Comparison of ENCODE assay signal across 8 mouse cellular contexts in the genomic region with DNA sequence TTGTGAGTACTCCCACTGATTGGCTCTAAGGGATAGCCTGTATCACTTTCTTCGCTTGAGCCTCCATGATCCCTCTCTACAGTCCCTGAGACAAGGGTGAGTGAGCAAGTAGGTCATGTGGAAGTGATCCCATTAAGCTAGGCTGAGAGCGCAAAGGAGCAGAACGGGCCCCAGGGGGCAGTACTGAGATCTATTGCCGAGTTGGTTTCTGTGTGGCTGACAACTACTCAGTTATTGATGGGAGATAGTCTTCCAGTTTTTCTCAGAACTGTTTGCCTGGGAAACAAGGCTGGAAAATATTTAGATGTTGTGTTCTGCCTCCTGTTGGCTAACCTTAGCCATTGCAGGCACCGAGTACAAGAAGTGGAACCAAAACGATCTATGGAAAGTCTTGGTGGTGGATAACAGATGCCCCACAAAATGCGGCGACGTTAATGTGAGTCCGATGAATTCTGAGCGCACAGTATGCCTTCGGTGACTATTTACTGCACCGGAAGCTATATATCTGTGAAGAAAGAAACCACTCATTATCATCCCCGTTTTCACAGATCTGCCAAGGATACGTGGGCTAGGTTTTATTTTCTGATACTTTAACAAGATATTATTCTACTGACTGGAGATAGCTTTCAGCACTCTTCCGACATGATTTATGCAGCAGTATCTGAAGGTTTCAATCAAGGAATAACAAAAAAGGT. TPM values are rescaled to one million over a fixed set of nuclear protein-coding genes. Genes with fewer than 3 reads are reported as not detected.
A peak's percentile ranks its signal among the peaks of the same experiment; 100 is the strongest.
DNase-seq lines count a peak whose midpoint lies in the region; ATAC-seq and TF ChIP-seq lines count a peak whose summit lies in the region.

No protein-coding gene starts in this region.

- no peak for TF ChIP-seq POLR2A in CH12.LX (IDR thresholded peaks at IDR 0.05; ENCODE audit: low read depth, low read length)

- no peak for ATAC-seq in forebrain, embryonic 14.5 days
- ATAC-seq in lung, embryonic 14.5 days (ENCODE audit: insufficient read depth) = no peak

- TF ChIP-seq CTCF in CH12.LX (conservative IDR thresholded peaks at IDR 0.05 in 1 of 2, IDR thresholded peaks at IDR 0.05 in 1 of 2; ENCODE audit: low read depth in 2 of 2, low read length in 2 of 2) = peak; percentile 22 to 75
- peak; percentile 49 for TF ChIP-seq CTCF in lung, embryonic 14.5 days (IDR thresholded peaks at IDR 0.05; ENCODE audit: low read depth)

- no peak for TF ChIP-seq EP300 in CH12.LX (IDR thresholded peaks at IDR 0.05; ENCODE audit: low read length)

- no peaks in the 10 kb centered on the region for H3K27me3 ChIP-seq in CH12.LX (replicated peaks)
- H3K27me3 ChIP-seq in forebrain, embryonic 14.5 days (replicated peaks; ENCODE audit: control insufficient read depth, insufficient read depth, low read length) = no peaks in the 10 kb centered on the region
- no peaks in the 10 kb centered on the region for H3K27me3 ChIP-seq in lung, embryonic 14.5 days (ENCODE audit: insufficient read depth, low read length)

- no peak overlapping the region for H3K9ac ChIP-seq in CH12.LX (ENCODE audit: insufficient read depth, low read depth)
- H3K9ac ChIP-seq in forebrain, embryonic 14.5 days (ENCODE audit: low read length) = no peak overlapping the region
- H3K9ac ChIP-seq in lung, embryonic 14.5 days = no peak overlapping the region

- no peaks in the 10 kb centered on the region for H3K79me2 ChIP-seq in CH12.LX (replicated peaks; ENCODE audit: control insufficient read depth, extremely low read depth, insufficient read depth, poor library complexity, severe bottlenecking)

- in situ Hi-C loops in CH12.LX (cut with MboI; ENCODE audit: low pct_ligation_motif_present, low pct_unique_long_range_greater_than_20kb, low sequenced_read_pairs) = no loop called here

- no peak overlapping the region for H3K27ac ChIP-seq in CH12.LX (ENCODE audit: insufficient read depth, low read depth)
- H3K27ac ChIP-seq in forebrain, embryonic 14.5 days (ENCODE audit: low read depth, low read length) = no peak overlapping the region
- H3K27ac ChIP-seq in lung, embryonic 14.5 days (ENCODE audit: low read depth) = no peak overlapping the region

- no peaks in the 10 kb centered on the region for H3K36me3 ChIP-seq in CH12.LX (replicated peaks in 1 of 2; ENCODE audit: control insufficient read depth in 1 of 2, insufficient read depth in 1 of 2, low read length in 1 of 2)
- H3K36me3 ChIP-seq in forebrain, embryonic 14.5 days (ENCODE audit: control insufficient read depth, insufficient read depth, low read length) = no peaks in the 10 kb centered on the region
- H3K36me3 ChIP-seq in lung, embryonic 14.5 days (ENCODE audit: insufficient read depth) = no peaks in the 10 kb centered on the region

- peak; percentile 32 for TF ChIP-seq RAD21 in CH12.LX (IDR thresholded peaks at IDR 0.05; ENCODE audit: low read depth, low read length)

- WGBS in forebrain, embryonic 14.5 days = 73% methylated on average over 16 of the region's 16 CpGs
- 78% methylated on average over 16 of the region's 16 CpGs for WGBS in lung, embryonic 14.5 days

- peak overlapping the region; percentile 5 to 14 (median 14) for H3K4me3 ChIP-seq in CH12.LX (replicated peaks in 1 of 3; ENCODE audit: low read depth in 2 of 3, low read length in 2 of 3, poor library complexity in 1 of 3)
- H3K4me3 ChIP-seq in forebrain, embryonic 14.5 days (ENCODE audit: low read depth, low read length) = no peak overlapping the region
- no peak overlapping the region for H3K4me3 ChIP-seq in lung, embryonic 14.5 days (ENCODE audit: low read depth, low read length)

- H3K4me2 ChIP-seq in CH12.LX (ENCODE audit: insufficient read depth, low read depth, poor library complexity, severe bottlenecking) = peak overlapping the region; percentile 64
- H3K4me2 ChIP-seq in forebrain, embryonic 14.5 days (ENCODE audit: low read length) = no peak overlapping the region
- no peak overlapping the region for H3K4me2 ChIP-seq in lung, embryonic 14.5 days

- dilution Hi-C loops in CH12.LX (cut with MboI; ENCODE audit: extremely low pct_ligation_motif_present, extremely low pct_unique_long_range_greater_than_20kb, low sequenced_read_pairs) = no loop called here

- H3K9me3 ChIP-seq in CH12.LX (replicated peaks; ENCODE audit: low read length) = no peaks in the 10 kb centered on the region
- H3K9me3 ChIP-seq in forebrain, embryonic 14.5 days (replicated peaks; ENCODE audit: control insufficient read depth, low read length) = no peaks in the 10 kb centered on the region
- no peaks in the 10 kb centered on the region for H3K9me3 ChIP-seq in lung, embryonic 14.5 days (ENCODE audit: low read depth, low read length)

- peak; percentile 74 for DNase-seq in A20 (ENCODE audit: low read depth, low spot score)
- DNase-seq in CH12.LX (ENCODE audit: extremely low read depth) = peak; percentile 57
- DNase-seq in cerebellum, adult 11-12 months = peak; percentile 45
- peak; percentile 33 for DNase-seq in forebrain, embryonic 14.5 days (ENCODE audit: low spot score)
- DNase-seq in kidney, postnatal 14 days = peak; percentile 59
- DNase-seq in lung, embryonic 14.5 days = peak; percentile 47
- peak; percentile 29 for DNase-seq in spleen, adult 12 weeks (ENCODE audit: low spot score)
- no peak for DNase-seq in adipocyte (ENCODE audit: low spot score)

- peaks cover 0 to 13% of the 10 kb centered on the region in 2 experiments; a peak in 2 of 4 replicates for H3K4me1 ChIP-seq in CH12.LX (ENCODE audit: control insufficient read depth in 1 of 2, insufficient read depth in 2 of 2)
- H3K4me1 ChIP-seq in forebrain, embryonic 14.5 days (ENCODE audit: control insufficient read depth, insufficient read depth, low read length) = no peaks in the 10 kb centered on the region
- no peaks in the 10 kb centered on the region for H3K4me1 ChIP-seq in lung, embryonic 14.5 days (ENCODE audit: insufficient read depth)

TF ChIP-seq in CH12.LX, 34 proteins besides CTCF, POLR2A, EP300 and RAD21:
- TF ChIP-seq E2F4 (IDR thresholded peaks at IDR 0.05; ENCODE audit: insufficient replicate concordance, low read depth, low read length) (no peak), TCF12 (IDR thresholded peaks at IDR 0.05; ENCODE audit: low read depth, low read length) (no peak), SMC3 (IDR thresholded peaks at IDR 0.05; ENCODE audit: low read depth, low read length) (peak; percentile 35)

RNA-seq across cellular contexts. Expression of a gene that starts 24.8 kb away (rescaled TPM):
- total RNA-seq in CH12.LX (2012; rRNA removed) (60.3 and 68.2 TPM in 2 replicates), CH12.LX (2014; rRNA removed) (132 and 162 TPM in 2 replicates)
- 113 and 123 TPM in 2 replicates for polyA plus RNA-seq in CH12.LX (2012; ENCODE audit: insufficient read length, low read depth)
- polyA plus RNA-seq in forebrain, embryonic 14.5 days (2014; fragmentation: Nextera tagmentation; extraction: Ambion mirVana) = 87.5 and 93.9 TPM in 2 replicates
- 79.6 and 84.3 TPM in 2 replicates for polyA plus RNA-seq in lung, embryonic 14.5 days (2014; fragmentation: Nextera tagmentation; extraction: Ambion mirVana)

Comparison
In these comparisons a context has a peak if more than half of its experiments do, and no peak if none do; other contexts are left out.
1. H3K4me3 ChIP-seq: peak in CH12.LX (3 of 3); none in forebrain, embryonic 14.5 days (single experiment) and lung, embryonic 14.5 days (single experiment).